9 mouse cellular contexts compared by ENCODE assay signal in genomic region chr11:114467803-114468202, GRCm38 (mm10).
A peak's percentile ranks its signal among the peaks of the same experiment; 100 is the strongest.
DNase-seq lines count a peak whose midpoint lies in the region; ATAC-seq lines count a peak whose summit lies in the region.
"Had no signal": no experiment of that assay in that cellular context is flagged by ENCODE, and none has a peak within 500 bp of the region (broad histone marks: within the 10 kb centered on the region; RNA-seq: fewer than 3 reads in every experiment).

No protein-coding gene starts in this region.

- peak; percentile 45 for DNase-seq in adrenal gland, postnatal 14 days
- DNase-seq in adrenal gland, adult 18-20 months (ENCODE audit: low spot score in 2 of 2) = no peak
- DNase-seq in cerebellum, postnatal 14 days = peak; percentile 70 to 71
- peak; percentile 11 for DNase-seq in gastrocnemius, postnatal 25 days
- DNase-seq in layer of hippocampus, adult 18-20 months (ENCODE audit: low spot score in 2 of 2) = peak; percentile 61 to 83
- DNase-seq in lung, postnatal 14 days = peak; percentile 80
- DNase-seq in yolk sac, embryonic 10.5 days (ENCODE audit: low spot score) = no peak

- H3K27me3 ChIP-seq in stomach, embryonic 14.5 days (ENCODE audit: control insufficient read depth, insufficient read depth, low read length) = no peaks in the 10 kb centered on the region

- peak overlapping the region; percentile 32; the same call in 1 of the 2 replicates for H3K4me2 ChIP-seq in stomach, embryonic 14.5 days (replicated peaks; ENCODE audit: low read depth, low read length)

- peak overlapping the region; percentile 44; the same call in 1 of the 2 replicates for H3K27ac ChIP-seq in stomach, embryonic 14.5 days (ENCODE audit: low read length)
- H3K27ac ChIP-seq: liver, embryonic 14.5 days had no signal

- no peak overlapping the region for H3K9ac ChIP-seq in stomach, embryonic 14.5 days (replicated peaks; ENCODE audit: low read depth, low read length)
- H3K9ac ChIP-seq: liver, embryonic 14.5 days had no signal

- peaks cover 18% of the 10 kb centered on the region; the same call in 1 of the 2 replicates for H3K4me1 ChIP-seq in stomach, embryonic 14.5 days (ENCODE audit: control insufficient read depth, insufficient read depth, low read length)

- no peak overlapping the region for H3K4me3 ChIP-seq in stomach, embryonic 14.5 days (ENCODE audit: low read depth, low read length)

- no peaks in the 10 kb centered on the region for H3K9me3 ChIP-seq in stomach, embryonic 14.5 days (ENCODE audit: control insufficient read depth, low read depth, low read length)

- no peaks in the 10 kb centered on the region for H3K36me3 ChIP-seq in stomach, embryonic 14.5 days (ENCODE audit: control insufficient read depth, insufficient read depth, low read length)

- 2% methylated on average over 8 of the region's 8 CpGs for WGBS in stomach, embryonic 14.5 days

- ATAC-seq in stomach, embryonic 14.5 days (ENCODE audit: insufficient number of reproducible peaks, insufficient read depth, low FRiP score, low read depth) = peak; percentile 35; the same call in 1 of the 2 replicates

Comparison
In these comparisons a context has a peak if more than half of its experiments do, and no peak if none do; other contexts are left out.
1. DNase-seq: peak in adrenal gland, postnatal 14 days (single experiment), cerebellum, postnatal 14 days (2 of 2), gastrocnemius, postnatal 25 days (single experiment), layer of hippocampus, adult 18-20 months (2 of 2) and lung, postnatal 14 days (single experiment); none in adrenal gland, adult 18-20 months (0 of 2) and yolk sac, embryonic 10.5 days (single experiment).